Mouse (Mus musculus) heart, adult 2 months (tissue): Measurements from ENCODE around the gene Zfx.

Experiments
- CTCF ChIP-seq: fragments of 200-600 bp; IDR thresholded peaks from 2 replicates; pipeline ENCODE4 v1.8.1; 2022; ENCODE audit warnings: antibody characterized with exemption, mild to moderate bottlenecking, moderate library complexity
- EP300 ChIP-seq: fragments of 200-500 bp; IDR thresholded peaks from 2 replicates; pipeline ENCODE4 v1.6.1; 2011; ENCODE audit warnings: low read depth, low read length, control low read depth; ENCODE audit not compliant: insufficient read depth
- POLR2A ChIP-seq: fragments of 200-500 bp; IDR thresholded peaks from 2 replicates; pipeline ENCODE4 v1.6.1; 2011; ENCODE audit warnings: mild to moderate bottlenecking, low read depth, low read length, control low read depth; ENCODE audit not compliant: insufficient read depth

GRCm38 (mm10) chrX:94030081-94030480 lies 93.4 kb downstream of the Zfx start:
- TF ChIP-seq CTCF (no peak), POLR2A (no peak), EP300 (no peak)
